Mouse (Mus musculus) liver, embryonic 14.5 days (tissue): ENCODE data around the gene Ppp3r2. TPM values are rescaled to one million over a fixed set of nuclear protein-coding genes. Genes with fewer than 3 reads are reported as not detected.

Source experiments
- ATAC-seq: fragments of 200-750 bp; cut with Nextera tagmentation; 2 replicates; pipeline ENCODE4 v1.8.0; 2017; ENCODE audit warnings: moderate number of reproducible peaks, mild to moderate bottlenecking, moderate library complexity; ENCODE audit not compliant: insufficient read depth
- DNase-seq, 3 experiments: peaks; one replicate each; pipeline ENCODE4 v3.0.0-alpha.2; 2012 to 2013; ENCODE audit warnings: low read depth in 3 of 3, low spot score in 3 of 3
- H3K27ac ChIP-seq: fragments of 300-500 bp; sonication (generic); 2 replicates; pipeline ENCODE4 v1.5.1; 2014; ENCODE audit warnings: moderate library complexity, mild to moderate bottlenecking, control low read depth, inconsistent platforms
- H3K27me3 ChIP-seq: fragments of 300-500 bp; sonication (generic); 2 replicates; pipeline ENCODE4 v1.6.1; 2014; ENCODE audit warnings: mild to moderate bottlenecking, low read length, moderate library complexity; ENCODE audit not compliant: control insufficient read depth, insufficient read depth
- H3K36me3 ChIP-seq: fragments of 300-500 bp; sonication (generic); replicated peaks from 2 replicates; pipeline ENCODE4 v1.6.1; 2014; ENCODE audit warnings: low read depth; ENCODE audit not compliant: control insufficient read depth, insufficient read depth
- H3K4me1 ChIP-seq, 2 experiments: fragments of 200-500 bp in 1 of 2; fragments of 300-500 bp in 1 of 2; sonication (generic) in 1 of 2; replicated peaks; 2 replicates each; pipeline ENCODE4 v1.6.1; 2012 to 2014; ENCODE audit warnings: antibody characterized with exemption in 1 of 2, inconsistent platforms in 1 of 2, low read length in 1 of 2; ENCODE audit not compliant: control insufficient read depth in 2 of 2, insufficient read depth in 2 of 2
- H3K4me2 ChIP-seq: fragments of 300-500 bp; sonication (generic); 2 replicates; pipeline ENCODE4 v1.6.1; 2014; ENCODE audit warnings: low read depth, mild to moderate bottlenecking, control low read depth, moderate library complexity
- H3K4me3 ChIP-seq, 2 experiments: fragments of 200-500 bp in 1 of 2; fragments of 300-500 bp in 1 of 2; sonication (generic) in 1 of 2; 2 replicates each; pipeline ENCODE4 v1.5.1; 2012 to 2014; ENCODE audit warnings: low read depth in 2 of 2, low read length in 2 of 2, mild to moderate bottlenecking in 2 of 2, control low read depth in 1 of 2, inconsistent platforms in 1 of 2, moderate library complexity in 1 of 2; ENCODE audit not compliant: insufficient read depth in 1 of 2
- H3K9ac ChIP-seq: fragments of 300-500 bp; sonication (generic); replicated peaks from 2 replicates; pipeline ENCODE4 v1.6.1; 2014; ENCODE audit warnings: mild to moderate bottlenecking, control low read depth, moderate library complexity
- H3K9me3 ChIP-seq: fragments of 300-500 bp; sonication (generic); 2 replicates; pipeline ENCODE4 v1.6.1; 2016; ENCODE audit warnings: low read length, mixed read lengths; ENCODE audit not compliant: control insufficient read depth
- CTCF ChIP-seq: IDR thresholded peaks from 2 replicates; pipeline ENCODE4 v1.5.1; 2016; ENCODE audit warnings: antibody characterized with exemption, low read depth, control low read depth
- EP300 ChIP-seq: IDR thresholded peaks from 2 replicates; pipeline ENCODE4 v1.6.1; 2016; ENCODE audit warnings: antibody characterized with exemption, low read depth
- WGBS: fragments of 180-500 bp; shearing (Covaris S2); extraction: QIAGEN DNeasy Blood & Tissue Kit; methylation state at CpG from one replicate; pipeline ENCODE4 v1.1.7; 2014; ENCODE audit not compliant: insufficient replicate concordance; 5-methylcytosine and 5-hydroxymethylcytosine counted together
- polyA plus RNA-seq, 2 experiments: library from polyadenylated mRNA; depleted of rRNA in 1 of 2; stranded (reverse) in 1 of 2; unstranded in 1 of 2; fragments of >200 nt; fragmentation: Nextera tagmentation in 1 of 2; extraction: Ambion mirVana in 1 of 2; gene quantifications; 2 replicates each; pipeline versions ENCODE4 v1.2.1 to v1.2.3; 2012 to 2014

Ppp3r2 gene
- polyA plus RNA-seq, 2 experiments = not detected

DNA sequence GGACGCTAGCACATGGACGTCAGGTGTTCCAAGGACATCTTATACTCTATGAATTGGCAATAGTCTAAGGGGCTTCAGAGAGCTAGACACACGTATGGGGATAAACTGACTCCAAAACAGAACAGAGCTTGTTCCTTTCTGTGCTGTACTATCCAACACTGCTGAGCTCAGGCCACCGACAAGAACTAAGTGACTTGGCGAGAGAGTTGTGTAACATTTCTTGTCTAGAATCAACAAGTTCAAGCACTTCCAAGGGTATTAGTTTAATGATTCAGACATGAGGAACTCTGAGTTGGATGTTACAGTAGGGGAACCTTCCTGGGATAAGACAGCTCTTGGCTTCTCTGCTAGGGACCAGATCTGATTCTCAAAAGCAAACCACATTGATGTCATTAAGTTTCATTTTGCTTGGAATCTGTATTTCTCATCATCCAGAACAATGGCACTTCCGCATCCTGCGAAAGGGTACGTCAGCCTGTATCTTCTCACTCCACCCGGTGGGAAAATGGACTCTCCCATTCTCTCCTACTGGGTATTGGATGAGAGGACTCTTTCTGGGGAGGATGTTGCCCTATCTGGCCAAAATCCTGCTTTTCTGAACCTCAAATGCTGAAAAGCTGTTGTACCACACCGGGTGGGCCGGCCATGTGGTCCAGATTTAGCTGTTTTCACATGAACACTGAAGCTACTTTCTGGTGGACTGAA is 1.5 kb downstream of the Ppp3r2 start:
- TF ChIP-seq CTCF (no peak), EP300 (no peak)
- Histone ChIP-seq H3K36me3 (no peaks in the 10 kb centered on the region), H3K9me3 (no peaks in the 10 kb centered on the region), H3K4me3 (no peak overlapping the region), H3K9ac (no peak overlapping the region), H3K4me1 (no peaks in the 10 kb centered on the region), H3K4me2 (no peak overlapping the region), H3K27ac (no peak overlapping the region), H3K27me3 (no peaks in the 10 kb centered on the region)
- no peak for DNase-seq
- 72% methylated on average over 11 of the region's 11 CpGs for WGBS
- no peak for ATAC-seq

DNA sequence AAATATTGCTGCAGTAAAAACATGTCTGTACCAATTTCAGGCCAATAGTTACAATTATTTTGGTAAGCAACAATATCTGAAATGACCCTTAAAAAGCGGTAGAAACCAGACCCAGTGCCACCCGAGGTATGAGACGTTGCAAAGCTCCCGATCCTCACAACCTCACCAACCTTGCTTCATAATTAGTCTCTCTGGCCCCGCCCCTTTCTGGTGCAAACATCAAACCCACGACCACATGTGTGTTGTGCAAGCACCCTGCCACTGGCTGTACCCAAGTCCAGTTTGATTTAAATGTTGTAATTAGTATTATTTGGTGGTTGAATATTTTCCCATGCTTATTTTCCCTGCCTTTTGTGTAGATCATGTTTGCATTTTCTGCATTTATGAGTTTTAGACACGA is 5.0 kb downstream of the Ppp3r2 start:
- WGBS = 44% methylated on average over 7 of the region's 7 CpGs
- Histone ChIP-seq H3K4me2 (no peak overlapping the region), H3K36me3 (no peaks in the 10 kb centered on the region), H3K27ac (no peak overlapping the region), H3K27me3 (no peaks in the 10 kb centered on the region), H3K9me3 (no peaks in the 10 kb centered on the region), H3K9ac (no peak overlapping the region), H3K4me3 (no peak overlapping the region), H3K4me1 (no peaks in the 10 kb centered on the region)
- no peak for TF ChIP-seq EP300
- TF ChIP-seq CTCF = no peak
- ATAC-seq (no peak), DNase-seq (no peak)

DNA sequence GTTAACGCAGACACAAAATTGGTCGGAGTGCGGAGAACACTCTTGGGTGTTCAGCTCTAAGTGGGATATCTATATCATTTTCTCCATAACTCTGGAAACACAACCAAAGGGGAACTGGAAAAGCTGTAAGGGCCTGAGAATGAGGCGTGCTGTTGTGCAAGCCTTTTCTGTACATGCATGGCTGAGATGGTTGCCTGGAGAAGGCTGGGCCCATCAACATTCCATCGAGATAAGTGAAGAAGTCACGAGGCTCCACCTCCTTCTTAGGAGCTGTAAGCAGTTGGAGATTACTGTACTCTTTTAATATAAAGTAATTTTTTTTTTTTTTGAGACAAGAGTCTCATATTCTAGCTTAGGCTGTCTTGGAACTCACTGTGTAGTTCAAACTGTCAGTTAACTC is 5.8 kb downstream of the Ppp3r2 start:
- Histone ChIP-seq H3K27ac (no peak overlapping the region), H3K9ac (no peak overlapping the region), H3K4me3 (no peak overlapping the region), H3K36me3 (no peaks in the 10 kb centered on the region), H3K4me1 (no peaks in the 10 kb centered on the region), H3K27me3 (no peaks in the 10 kb centered on the region), H3K9me3 (no peaks in the 10 kb centered on the region), H3K4me2 (no peak overlapping the region)
- DNase-seq (no peak), ATAC-seq (no peak)
- WGBS = 66% methylated on average over 6 of the region's 6 CpGs
- TF ChIP-seq EP300 (no peak), CTCF (no peak)

DNA sequence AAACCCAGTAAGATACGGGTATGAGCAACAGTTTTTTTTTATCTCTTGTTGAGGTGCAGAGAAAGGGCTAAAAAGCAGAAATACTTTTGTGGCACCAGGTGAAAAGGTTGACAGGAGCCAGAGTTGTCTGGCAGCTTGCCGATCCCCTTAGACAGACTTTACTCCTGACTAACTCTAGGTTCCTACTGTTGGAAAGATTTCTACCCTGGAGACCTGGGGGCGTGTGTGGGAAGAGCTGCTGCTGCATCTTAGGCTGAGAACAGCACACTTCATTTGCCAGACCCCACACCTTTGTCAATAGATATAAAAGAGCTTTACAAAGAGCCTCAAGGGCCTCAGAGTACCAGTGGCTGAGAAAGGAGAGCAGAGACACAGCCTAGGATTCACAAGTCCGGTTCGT is 17.0 kb downstream of the Ppp3r2 start:
- H3K27me3 ChIP-seq = no peaks in the 10 kb centered on the region
- H3K4me1 ChIP-seq = no peaks in the 10 kb centered on the region
- H3K27ac ChIP-seq = no peak overlapping the region
- no peak for DNase-seq
- no peaks in the 10 kb centered on the region; the same call in none of the 2 replicates for H3K36me3 ChIP-seq
- 75% methylated on average over 5 of the region's 5 CpGs for WGBS
- no peak for ATAC-seq
- H3K4me2 ChIP-seq = no peak overlapping the region
- no peak overlapping the region for H3K4me3 ChIP-seq
- H3K9ac ChIP-seq = no peak overlapping the region
- TF ChIP-seq EP300 = no peak
- TF ChIP-seq CTCF = no peak
- H3K9me3 ChIP-seq = no peaks in the 10 kb centered on the region

DNA sequence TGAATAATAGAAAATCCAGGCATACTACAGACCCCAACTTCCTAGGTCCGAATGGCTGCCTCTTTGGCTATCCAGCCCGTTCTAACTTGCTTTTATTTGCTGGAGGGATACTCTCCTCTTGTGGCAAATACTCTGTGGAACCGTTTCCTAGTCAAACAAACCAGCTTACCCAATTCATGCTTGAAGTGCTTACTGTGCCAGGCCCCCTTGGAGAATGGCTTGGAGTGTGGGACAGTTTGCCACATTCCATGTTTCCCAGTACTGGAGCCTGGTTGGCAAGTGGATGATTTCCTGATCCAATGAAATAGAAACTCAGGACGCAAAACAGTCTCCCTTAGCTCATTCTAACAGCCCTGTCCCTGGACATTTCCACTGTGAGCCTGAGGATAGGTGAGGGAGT is 19.6 kb downstream of the Ppp3r2 start:
- TF ChIP-seq CTCF = no peak
- TF ChIP-seq EP300 = no peak
- H3K9me3 ChIP-seq = no peaks in the 10 kb centered on the region
- H3K4me3 ChIP-seq = no peak overlapping the region
- 70% methylated on average over 4 of the region's 4 CpGs for WGBS
- peaks cover 3% of the 10 kb centered on the region for H3K36me3 ChIP-seq
- no peaks in the 10 kb centered on the region for H3K27me3 ChIP-seq
- no peaks in the 10 kb centered on the region for H3K4me1 ChIP-seq
- no peak overlapping the region for H3K4me2 ChIP-seq
- no peak overlapping the region for H3K27ac ChIP-seq
- DNase-seq (no peak), ATAC-seq (no peak)
- H3K9ac ChIP-seq = no peak overlapping the region
